Mouse (Mus musculus) urinary bladder, postnatal 4 days (tissue): ENCODE data around the gene Gm7980.
"Not testable (repeated sequence)": the region's sequence is repeated elsewhere in the genome, so short reads cannot be mapped to it uniquely, and the experiment has no call there.

Experiments used
- DNase-seq, 2 experiments: peaks; one replicate each; pipeline ENCODE4 v3.0.0; 2021 to 2022; ENCODE audit warnings: low spot score in 2 of 2

The Gm7980 gene

GRCm38 (mm10) chr14:41907190-41907589 is at the start of gene Gm7980:
Gene Gm7980 (minus strand): TSS chr14:41907290.
- not testable (repeated sequence) for DNase-seq

GRCm38 (mm10) chr14:41943695-41944094 is 36.6 kb upstream of the Gm7980 start, which contains the start of gene 1700024B05Rik:
Gene 1700024B05Rik (plus strand): TSS chr14:41943995.
- DNase-seq: not testable (repeated sequence)

GRCm38 (mm10) chr14:41924649-41925048 is 17.6 kb upstream of the Gm7980 start, which contains the start of gene 1700049E17Rik1:
Gene 1700049E17Rik1 (plus strand): TSS chr14:41924949.
- not testable (repeated sequence) for DNase-seq
